Mouse (Mus musculus) cerebellum, adult 2 months (tissue): ENCODE results near the gene Pgbd5.

ENCODE experiments used
- CTCF ChIP-seq: fragments of 200-500 bp; IDR thresholded peaks from 2 replicates; pipeline ENCODE4 v1.5.1; 2011; ENCODE audit warnings: low read depth, mild to moderate bottlenecking, control low read depth, low read length, moderate library complexity, borderline replicate concordance; ENCODE audit not compliant: insufficient read depth
- POLR2A ChIP-seq: fragments of 200-500 bp; IDR thresholded peaks from 2 replicates; pipeline ENCODE4 v1.6.1; 2011; ENCODE audit warnings: low read length, control low read depth, borderline replicate concordance; ENCODE audit not compliant: insufficient read depth

DNA sequence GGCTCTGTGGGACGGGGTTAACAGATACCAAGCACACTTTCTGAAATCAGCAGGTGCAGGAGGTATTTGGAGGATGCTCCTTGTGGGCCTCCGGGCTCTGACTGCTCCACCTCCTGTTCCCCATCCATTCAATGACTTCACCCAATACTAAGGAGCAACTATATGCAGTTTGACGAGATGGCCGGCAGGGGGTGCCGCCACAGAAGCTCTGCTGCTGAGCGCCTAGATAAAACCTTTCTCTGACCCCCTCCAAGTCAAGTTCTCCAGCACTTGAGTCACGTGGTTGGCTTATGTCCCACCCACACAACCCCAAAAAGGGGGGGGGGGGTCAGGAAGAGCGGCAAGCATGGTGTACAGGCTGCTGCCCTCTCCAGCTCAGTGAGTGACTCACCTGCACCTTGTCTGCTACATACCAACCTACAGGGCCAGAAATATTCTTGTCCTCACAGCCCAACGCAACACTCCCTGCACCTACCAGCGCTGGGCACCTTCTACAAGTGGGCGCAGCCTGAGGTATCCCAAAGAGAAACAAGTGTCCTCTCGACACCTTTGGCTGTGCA is 40.5 kb downstream of the Pgbd5 start:
- peak; percentile 68 for TF ChIP-seq CTCF
- TF ChIP-seq POLR2A, result no peak
